Mouse (Mus musculus) midbrain, embryonic 11.5 days (tissue): ENCODE measurements at regions not wholly inside any gene's neighbourhood (a gene's known extent, or its start where the extent isn't known, plus 50 kb on each side); places are given as distances from the start of the nearest gene placed in this dataset.
A peak's percentile ranks its signal among the peaks of the same experiment; 100 is the strongest.

Source experiments
- ATAC-seq: fragments of 200-750 bp; cut with Nextera tagmentation; 2 replicates; pipeline ENCODE4 v1.8.0; 2017; ENCODE audit warnings: moderate TSS enrichment, moderate library complexity; ENCODE audit not compliant: low FRiP score
- DNase-seq: peaks from one replicate; pipeline ENCODE4 v3.0.0; 2015; ENCODE audit warnings: low spot score; ENCODE audit errors: missing footprints
- H3K27ac ChIP-seq: fragments of 300-500 bp; sonication (generic); 2 replicates; pipeline ENCODE4 v1.5.1; 2014; ENCODE audit warnings: low read depth, low read length
- H3K27me3 ChIP-seq: fragments of 300-500 bp; sonication (generic); 2 replicates; pipeline ENCODE4 v1.6.1; 2014; ENCODE audit warnings: mild to moderate bottlenecking, low read length, moderate library complexity, mixed read lengths; ENCODE audit not compliant: control insufficient read depth, insufficient read depth
- H3K36me3 ChIP-seq: fragments of 300-500 bp; sonication (generic); 2 replicates; pipeline ENCODE4 v1.6.1; 2014; ENCODE audit warnings: mild to moderate bottlenecking, low read length, moderate library complexity, mixed read lengths; ENCODE audit not compliant: control insufficient read depth, insufficient read depth
- H3K4me1 ChIP-seq: fragments of 300-500 bp; sonication (generic); 2 replicates; pipeline ENCODE4 v1.6.1; 2014; ENCODE audit warnings: low read length; ENCODE audit not compliant: control insufficient read depth, insufficient read depth
- H3K4me2 ChIP-seq: fragments of 300-500 bp; sonication (generic); 2 replicates; pipeline ENCODE4 v1.6.1; 2014; ENCODE audit warnings: mild to moderate bottlenecking, moderate library complexity
- H3K4me3 ChIP-seq: fragments of 300-500 bp; sonication (generic); 2 replicates; pipeline ENCODE4 v1.5.1; 2014; ENCODE audit warnings: low read depth, low read length
- H3K9ac ChIP-seq: fragments of 300-500 bp; sonication (generic); 2 replicates; pipeline ENCODE4 v1.6.1; 2014; ENCODE audit warnings: low read length
- H3K9me3 ChIP-seq: fragments of 300-500 bp; sonication (generic); 2 replicates; pipeline ENCODE4 v1.6.1; 2016; ENCODE audit warnings: low read length; ENCODE audit not compliant: control insufficient read depth
- WGBS: fragments of 180-500 bp; shearing (Covaris S2); extraction: QIAGEN DNeasy Blood & Tissue Kit; methylation state at CpG from one replicate; pipeline ENCODE4 v1.1.7; 2014; 5-methylcytosine and 5-hydroxymethylcytosine counted together

- Histone ChIP-seq H3K4me1 (no peaks in the 10 kb centered on the region), H3K27ac (no peak overlapping the region), H3K4me3 (no peak overlapping the region), H3K4me2 (no peak overlapping the region), H3K9ac (no peak overlapping the region), H3K36me3 (no peaks in the 10 kb centered on the region), H3K27me3 (no peaks in the 10 kb centered on the region), H3K9me3 (no peaks in the 10 kb centered on the region)
- ATAC-seq (no peak), DNase-seq (no peak)
- WGBS, result 81% methylated on average over 3 of the region's 3 CpGs
Measured at GRCm38 (mm10) chr14:103933813-103934212, 89.6 kb upstream of the Ednrb start.

DNA sequence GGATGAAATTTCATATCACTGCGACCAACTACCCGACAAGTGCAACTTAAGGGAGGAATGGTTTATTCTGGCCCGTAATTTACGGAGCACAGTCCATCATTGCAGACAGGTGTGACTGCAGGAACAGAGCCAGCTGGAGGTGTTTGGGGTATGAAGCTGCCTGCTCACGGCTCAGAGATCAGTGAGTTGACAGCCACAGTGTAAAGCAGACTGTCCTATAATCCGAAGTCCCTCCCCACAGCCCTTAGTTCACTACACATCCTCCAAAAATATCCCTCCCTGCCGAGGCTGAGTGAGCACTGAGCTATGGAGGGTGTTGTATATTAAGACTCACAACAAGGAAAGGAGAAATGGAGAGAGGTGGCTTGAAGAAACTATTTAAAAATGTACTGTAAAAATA lies 88.0 kb upstream of the Ednrb start:
- DNase-seq, result peak; percentile 31
- H3K9ac ChIP-seq, result no peak overlapping the region
- H3K4me1 ChIP-seq, result no peaks in the 10 kb centered on the region
- H3K36me3 ChIP-seq, result no peaks in the 10 kb centered on the region
- no peak for ATAC-seq
- no peaks in the 10 kb centered on the region for H3K9me3 ChIP-seq
- H3K4me2 ChIP-seq, result no peak overlapping the region
- H3K27me3 ChIP-seq, result no peaks in the 10 kb centered on the region
- WGBS, result 86% methylated on average over 7 of the region's 7 CpGs
- no peak overlapping the region for H3K27ac ChIP-seq
- H3K4me3 ChIP-seq, result no peak overlapping the region

GRCm38 (mm10) chr14:103929734-103930364 lies 85.6 kb upstream of the Ednrb start:
- no peaks in the 10 kb centered on the region for H3K36me3 ChIP-seq
- no peak overlapping the region for H3K4me3 ChIP-seq
- ATAC-seq (no peak), DNase-seq (peak; percentile 31)
- no peaks in the 10 kb centered on the region for H3K9me3 ChIP-seq
- no peaks in the 10 kb centered on the region for H3K4me1 ChIP-seq
- 92% methylated on average over 11 of the region's 11 CpGs for WGBS
- no peak overlapping the region for H3K9ac ChIP-seq
- no peak overlapping the region for H3K4me2 ChIP-seq
- H3K27me3 ChIP-seq, result no peaks in the 10 kb centered on the region
- no peak overlapping the region for H3K27ac ChIP-seq

DNA sequence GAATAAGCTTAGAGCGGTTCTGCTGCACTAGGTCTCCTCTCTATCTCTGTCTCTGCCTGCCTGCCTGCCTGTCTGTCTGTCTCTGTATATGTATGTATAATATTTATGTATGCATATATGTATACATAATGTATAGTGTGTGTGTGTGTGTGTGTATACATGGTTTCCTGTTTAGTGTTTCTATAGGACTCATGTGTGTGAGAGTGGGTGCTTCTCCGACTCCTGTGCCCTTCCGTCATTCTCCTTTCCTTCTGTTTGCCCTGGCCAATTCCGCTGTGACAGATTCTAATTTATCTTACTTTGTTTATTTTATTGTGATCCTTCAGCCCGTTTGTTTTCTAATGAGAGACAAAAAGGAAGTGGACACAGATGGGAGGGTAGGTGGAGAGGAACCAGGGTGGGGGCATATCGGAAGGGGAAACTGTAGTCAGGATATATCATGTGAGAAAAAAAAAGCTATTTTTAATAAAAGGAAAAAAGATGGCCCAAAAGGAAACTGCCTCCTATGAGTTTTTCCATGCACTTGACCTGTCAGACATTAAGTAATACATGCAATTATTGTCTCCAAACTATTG lies 85.0 kb upstream of the Ednrb start:
- Histone ChIP-seq H3K9me3 (no peaks in the 10 kb centered on the region), H3K4me3 (no peak overlapping the region)
- 83% methylated on average over 6 of the region's 6 CpGs for WGBS

DNA sequence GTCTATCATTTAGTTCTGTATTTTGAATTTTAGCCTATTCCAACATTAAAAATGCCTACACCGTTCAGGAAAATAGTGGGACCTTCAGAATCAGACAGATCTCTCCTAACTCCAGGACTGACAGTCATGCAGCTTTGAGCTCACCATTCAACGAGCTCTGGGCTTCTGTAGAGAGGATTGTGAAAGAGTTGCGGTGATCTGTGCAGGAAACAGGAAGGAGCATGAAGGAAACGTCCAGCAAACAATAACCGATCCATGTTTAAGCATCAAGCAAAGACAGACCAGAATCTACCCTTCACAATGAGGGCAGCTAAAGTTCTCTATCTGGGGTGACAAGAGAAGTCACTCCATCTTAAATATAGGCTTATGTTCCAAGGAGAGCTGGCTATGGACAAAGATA lies 76.0 kb upstream of the Ednrb start:
- no peak for ATAC-seq
- H3K4me1 ChIP-seq, result peaks cover 1% of the 10 kb centered on the region; the same call in 1 of the 2 replicates
- no peaks in the 10 kb centered on the region for H3K27me3 ChIP-seq
- H3K9me3 ChIP-seq, result no peaks in the 10 kb centered on the region
- no peak overlapping the region for H3K4me3 ChIP-seq
- DNase-seq, result no peak
- H3K4me2 ChIP-seq, result no peak overlapping the region
- H3K36me3 ChIP-seq, result no peaks in the 10 kb centered on the region
- WGBS, result 79% methylated on average over 5 of the region's 5 CpGs
- H3K9ac ChIP-seq, result no peak overlapping the region
- H3K27ac ChIP-seq, result no peak overlapping the region

More for the DNA sequence above, 85.0 kb upstream of the Ednrb start:
- H3K9ac ChIP-seq, result no peak overlapping the region
- H3K36me3 ChIP-seq, result no peaks in the 10 kb centered on the region
- no peak for ATAC-seq
- H3K4me2 ChIP-seq, result no peak overlapping the region
- no peaks in the 10 kb centered on the region for H3K4me1 ChIP-seq
- DNase-seq, result no peak
- no peak overlapping the region for H3K27ac ChIP-seq
- H3K27me3 ChIP-seq, result no peaks in the 10 kb centered on the region

GRCm38 (mm10) chr14:103919380-103919779 lies 75.2 kb upstream of the Ednrb start:
- 74% methylated on average over 4 of the region's 4 CpGs for WGBS
- H3K27ac ChIP-seq, result no peak overlapping the region
- H3K4me2 ChIP-seq, result no peak overlapping the region
- H3K4me1 ChIP-seq, result peaks cover 3% of the 10 kb centered on the region; the same call in 1 of the 2 replicates
- no peaks in the 10 kb centered on the region for H3K9me3 ChIP-seq
- no peak for ATAC-seq
- no peak for DNase-seq
- H3K9ac ChIP-seq, result no peak overlapping the region
- H3K4me3 ChIP-seq, result no peak overlapping the region
- no peaks in the 10 kb centered on the region for H3K27me3 ChIP-seq
- H3K36me3 ChIP-seq, result no peaks in the 10 kb centered on the region

DNA sequence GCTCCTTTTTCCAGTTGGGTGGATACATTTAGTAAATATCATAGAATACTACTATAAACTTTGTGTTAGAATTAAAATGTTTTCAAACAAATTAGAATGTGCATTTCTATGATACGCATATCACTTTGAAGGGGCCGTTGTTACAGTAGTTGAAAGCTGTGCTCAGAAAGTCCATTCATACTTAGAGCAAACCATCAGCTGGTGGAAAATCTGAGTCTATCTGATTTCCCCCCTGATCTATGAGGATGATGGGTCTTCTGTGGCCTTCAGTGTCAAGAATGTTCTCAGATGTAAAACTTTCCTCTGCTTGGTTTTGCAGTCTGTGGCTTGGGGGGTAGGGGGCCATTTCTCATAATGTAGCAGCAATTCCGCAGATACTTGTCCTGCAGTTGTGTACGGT lies 69.3 kb upstream of the Ednrb start:
- WGBS, result 89% methylated on average over 4 of the region's 4 CpGs
- H3K4me2 ChIP-seq, result no peak overlapping the region
- no peak overlapping the region for H3K9ac ChIP-seq
- no peak for ATAC-seq
- H3K4me1 ChIP-seq, result peaks cover 3% of the 10 kb centered on the region; the same call in 1 of the 2 replicates
- no peak overlapping the region for H3K27ac ChIP-seq
- no peaks in the 10 kb centered on the region for H3K27me3 ChIP-seq
- H3K4me3 ChIP-seq, result no peak overlapping the region
- DNase-seq, result no peak
- no peaks in the 10 kb centered on the region for H3K36me3 ChIP-seq
- no peaks in the 10 kb centered on the region for H3K9me3 ChIP-seq

GRCm38 (mm10) chr14:103911707-103912106 lies 67.5 kb upstream of the Ednrb start:
- Histone ChIP-seq H3K4me3 (no peak overlapping the region), H3K27ac (no peak overlapping the region), H3K4me1 (peaks cover 3% of the 10 kb centered on the region; the same call in 1 of the 2 replicates), H3K36me3 (no peaks in the 10 kb centered on the region), H3K27me3 (no peaks in the 10 kb centered on the region), H3K9ac (no peak overlapping the region), H3K9me3 (no peaks in the 10 kb centered on the region), H3K4me2 (no peak overlapping the region)
- 85% methylated on average over 4 of the region's 4 CpGs for WGBS
- ATAC-seq (no peak), DNase-seq (peak; percentile 66)

DNA sequence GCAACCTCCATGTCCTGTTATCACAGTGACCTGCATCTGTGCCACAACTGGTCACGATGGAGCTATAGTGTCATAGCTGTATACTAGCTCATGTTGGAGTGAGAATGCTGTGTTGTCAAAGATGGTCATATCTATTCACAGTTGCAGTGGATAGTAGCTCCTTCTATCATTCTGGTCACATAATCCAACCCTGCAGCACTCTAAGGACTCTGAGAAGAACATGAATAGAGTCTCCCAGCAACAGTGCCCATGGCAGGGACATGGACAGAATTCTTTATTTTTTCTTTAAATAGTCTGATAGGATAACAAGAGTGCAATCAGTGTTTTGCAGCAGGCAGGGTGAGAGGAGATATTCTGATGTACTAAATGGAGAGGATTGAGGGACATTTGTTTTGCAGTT lies 67.1 kb upstream of the Ednrb start:
- H3K4me2 ChIP-seq, result no peak overlapping the region
- no peaks in the 10 kb centered on the region for H3K27me3 ChIP-seq
- H3K27ac ChIP-seq, result no peak overlapping the region
- DNase-seq (peak; percentile 19), ATAC-seq (peak; percentile 61; the same call in 1 of the 2 replicates)
- H3K4me3 ChIP-seq, result no peak overlapping the region
- H3K9me3 ChIP-seq, result no peaks in the 10 kb centered on the region
- peaks cover 3% of the 10 kb centered on the region; the same call in 1 of the 2 replicates for H3K4me1 ChIP-seq
- 93% methylated on average over 1 of the region's 1 CpGs for WGBS
- no peak overlapping the region for H3K9ac ChIP-seq
- H3K36me3 ChIP-seq, result no peaks in the 10 kb centered on the region
